Mouse (Mus musculus): ENCODE data around the gene Tcirg1.

- TF ChIP-seq CTCF (IDR thresholded peaks at IDR 0.05; ENCODE audit: insufficient read depth, low read depth, low read length) (peak; percentile 36; the same call in 1 of the 2 replicates), POLR2A (IDR thresholded peaks at IDR 0.05; ENCODE audit: insufficient read depth, low read depth, low read length) (no peak)
Measured at GRCm38 (mm10) chr19:3946715-3947114, 39.8 kb upstream of the Tcirg1 start.
